Mouse (Mus musculus): ENCODE measurements around the gene Ambra1.
A peak's percentile ranks its signal among the peaks of the same experiment; 100 is the strongest.

Gene Ambra1

GRCm38 (mm10) chr2:91735221-91735620 is 5.3 kb downstream of the Ambra1 start:
- DNase-seq (ENCODE audit: low spot score): no peak

- DNase-seq (ENCODE audit: low spot score): no peak
These were observed 9.7 kb downstream of the Ambra1 start for GRCm38 (mm10) chr2:91739586-91739985.

- no peak for DNase-seq (ENCODE audit: low spot score)
These were observed 14.8 kb downstream of the Ambra1 start for GRCm38 (mm10) chr2:91744686-91745085.

- DNase-seq (ENCODE audit: low spot score): peak; percentile 14
These were observed 19.9 kb downstream of the Ambra1 start for GRCm38 (mm10) chr2:91749811-91750261.

- no peak for DNase-seq (ENCODE audit: low spot score)
These were observed 42.2 kb downstream of the Ambra1 start for GRCm38 (mm10) chr2:91771921-91772705.

- no peak for DNase-seq (ENCODE audit: low spot score)
These were observed 43.4 kb downstream of the Ambra1 start for GRCm38 (mm10) chr2:91773309-91773708.

GRCm38 (mm10) chr2:91779166-91779565 is 49.2 kb downstream of the Ambra1 start:
- no peak for DNase-seq (ENCODE audit: low spot score)

GRCm38 (mm10) chr2:91791621-91792020 is 61.7 kb downstream of the Ambra1 start:
- DNase-seq (ENCODE audit: low spot score): no peak

- no peak for DNase-seq (ENCODE audit: low spot score)
These were observed 62.4 kb downstream of the Ambra1 start for GRCm38 (mm10) chr2:91792346-91792745.

GRCm38 (mm10) chr2:91794466-91794865 is 64.5 kb downstream of the Ambra1 start:
- DNase-seq (ENCODE audit: low spot score): no peak

- DNase-seq (ENCODE audit: low spot score): no peak
These were observed 65.2 kb downstream of the Ambra1 start for GRCm38 (mm10) chr2:91795091-91795490.

- DNase-seq (ENCODE audit: low spot score): no peak
These were observed 81.5 kb downstream of the Ambra1 start for GRCm38 (mm10) chr2:91811433-91811832.

GRCm38 (mm10) chr2:91816741-91817140 is 86.8 kb downstream of the Ambra1 start:
- DNase-seq (ENCODE audit: low spot score): no peak

GRCm38 (mm10) chr2:91832227-91832626 is 102.3 kb downstream of the Ambra1 start:
- DNase-seq (ENCODE audit: low spot score): no peak

GRCm38 (mm10) chr2:91834272-91834671 is 104.3 kb downstream of the Ambra1 start:
- no peak for DNase-seq (ENCODE audit: low spot score)

GRCm38 (mm10) chr2:91835031-91835430 is 105.1 kb downstream of the Ambra1 start:
- DNase-seq (ENCODE audit: low spot score): no peak

GRCm38 (mm10) chr2:91835631-91836030 is 105.7 kb downstream of the Ambra1 start:
- DNase-seq (ENCODE audit: low spot score): no peak

GRCm38 (mm10) chr2:91844085-91844484 is 114.2 kb downstream of the Ambra1 start:
- DNase-seq (ENCODE audit: low spot score): no peak

GRCm38 (mm10) chr2:91852446-91853191 is 122.7 kb downstream of the Ambra1 start:
- no peak for DNase-seq (ENCODE audit: low spot score)

GRCm38 (mm10) chr2:91854575-91854974 is 124.6 kb downstream of the Ambra1 start:
- no peak for DNase-seq (ENCODE audit: low spot score)

- no peak for DNase-seq (ENCODE audit: low spot score)
These were observed 127.0 kb downstream of the Ambra1 start for GRCm38 (mm10) chr2:91856958-91857357.

- DNase-seq (ENCODE audit: low spot score): no peak
These were observed 129.5 kb downstream of the Ambra1 start for GRCm38 (mm10) chr2:91859423-91859822.

GRCm38 (mm10) chr2:91870754-91871153 is 140.8 kb downstream of the Ambra1 start:
- peak; percentile 8 for DNase-seq (ENCODE audit: low spot score)

All from ovary, adult 18-20 months (tissue).